Mouse (Mus musculus): ENCODE data around the gene Pakap.

- TF ChIP-seq GATA1 (IDR thresholded peaks at IDR 0.05; ENCODE audit: low read length), result no peak
- TF ChIP-seq TAL1 (IDR thresholded peaks at IDR 0.05; ENCODE audit: low read length), result no peak
Measured at GRCm38 (mm10) chr4:57755085-57755484, 187.1 kb downstream of the Pakap start.

Data from erythroblast, embryonic 14.5 days (primary cell).